Mouse (Mus musculus) lung, postnatal 0 days (tissue): ENCODE measurements around the gene Igdcc4.

Experiments used
- CTCF ChIP-seq: IDR thresholded peaks from 2 replicates; pipeline ENCODE4 v1.5.1; 2016; ENCODE audit warnings: antibody characterized with exemption, mild to moderate bottlenecking
- EP300 ChIP-seq: IDR thresholded peaks from 2 replicates; pipeline ENCODE4 v1.6.1; 2016; ENCODE audit warnings: antibody characterized with exemption, mild to moderate bottlenecking, control low read depth

- TF ChIP-seq CTCF (no peak), EP300 (no peak)
Observed at GRCm38 (mm10) chr9:65070587-65070986, 30.7 kb upstream of the Igdcc4 start.
